Mouse (Mus musculus): ENCODE measurements around the gene Ppp1r13b. TPM values are rescaled to one million over a fixed set of nuclear protein-coding genes. Genes with fewer than 3 reads are reported as not detected.

The Ppp1r13b gene
- polyA plus RNA-seq (2014; fragmentation: Illumina TruSeq; extraction: RNeasy Lipid Tissue Mini Kit (QIAGEN cat#74804); ENCODE audit: low replicate concordance): 4.7 TPM

GRCm38 (mm10) chr12:111907970-111908681 is at the start of gene Ppp1r13b:
Ppp1r13b (minus strand) TSS chr12:111908110.

GRCm38 (mm10) chr12:111813766-111814617 is 93.9 kb downstream of the Ppp1r13b start, which contains the start of the genes Xrcc3 and Zfyve21:
Xrcc3 (minus strand) TSS chr12:111813873.
Zfyve21 (plus strand) TSS chr12:111814170.

Other genes with a start within 250 kb of the Ppp1r13b start
- 2.8 TPM for gene Ckb, start 235.8 kb downstream of the Ppp1r13b start, polyA plus RNA-seq (2014; fragmentation: Illumina TruSeq; extraction: RNeasy Lipid Tissue Mini Kit (QIAGEN cat#74804); ENCODE audit: low replicate concordance)
- gene Trmt61a, start 230.0 kb downstream of the Ppp1r13b start, polyA plus RNA-seq (2014; fragmentation: Illumina TruSeq; extraction: RNeasy Lipid Tissue Mini Kit (QIAGEN cat#74804); ENCODE audit: low replicate concordance): not detected
- 14.0 TPM for gene Bag5, start 194.9 kb downstream of the Ppp1r13b start, polyA plus RNA-seq (2014; fragmentation: Illumina TruSeq; extraction: RNeasy Lipid Tissue Mini Kit (QIAGEN cat#74804); ENCODE audit: low replicate concordance)
- 8.9 TPM for gene Apopt1, start 194.8 kb downstream of the Ppp1r13b start, polyA plus RNA-seq (2014; fragmentation: Illumina TruSeq; extraction: RNeasy Lipid Tissue Mini Kit (QIAGEN cat#74804); ENCODE audit: low replicate concordance)
- gene Klc1, start 149.3 kb downstream of the Ppp1r13b start, polyA plus RNA-seq (2014; fragmentation: Illumina TruSeq; extraction: RNeasy Lipid Tissue Mini Kit (QIAGEN cat#74804); ENCODE audit: low replicate concordance): 2.2 TPM
- not detected for gene Xrcc3, start 94.2 kb downstream of the Ppp1r13b start, polyA plus RNA-seq (2014; fragmentation: Illumina TruSeq; extraction: RNeasy Lipid Tissue Mini Kit (QIAGEN cat#74804); ENCODE audit: low replicate concordance)
- gene Zfyve21, start 93.9 kb downstream of the Ppp1r13b start, polyA plus RNA-seq (2014; fragmentation: Illumina TruSeq; extraction: RNeasy Lipid Tissue Mini Kit (QIAGEN cat#74804); ENCODE audit: low replicate concordance): 15.7 TPM
- gene Atp5mpl, start 58.9 kb upstream of the Ppp1r13b start, polyA plus RNA-seq (2014; fragmentation: Illumina TruSeq; extraction: RNeasy Lipid Tissue Mini Kit (QIAGEN cat#74804); ENCODE audit: low replicate concordance): 1,018 TPM
- gene Tdrd9, start 63.4 kb upstream of the Ppp1r13b start, polyA plus RNA-seq (2014; fragmentation: Illumina TruSeq; extraction: RNeasy Lipid Tissue Mini Kit (QIAGEN cat#74804); ENCODE audit: low replicate concordance): not detected
- gene Rd3l, start 73.2 kb upstream of the Ppp1r13b start, polyA plus RNA-seq (2014; fragmentation: Illumina TruSeq; extraction: RNeasy Lipid Tissue Mini Kit (QIAGEN cat#74804); ENCODE audit: low replicate concordance): not detected
- gene Aspg, start 198.6 kb upstream of the Ppp1r13b start, polyA plus RNA-seq (2014; fragmentation: Illumina TruSeq; extraction: RNeasy Lipid Tissue Mini Kit (QIAGEN cat#74804); ENCODE audit: low replicate concordance): not detected
- not detected for gene Kif26a, start 238.1 kb upstream of the Ppp1r13b start, polyA plus RNA-seq (2014; fragmentation: Illumina TruSeq; extraction: RNeasy Lipid Tissue Mini Kit (QIAGEN cat#74804); ENCODE audit: low replicate concordance)